Mouse (Mus musculus) adrenal gland (tissue): Measurements from ENCODE around the gene Dnajc12.
"Not testable (repeated sequence)": the region's sequence is repeated elsewhere in the genome, so short reads cannot be mapped to it uniquely, and the experiment has no call there.

ENCODE experiments used
- intact Hi-C: fragments of 180-260 bp; cut with DNase I; formaldehyde crosslinking; loops from one replicate; pipeline ENCODE4 v1.15.1; 2025
- long read RNA-seq, 2 experiments: library from polyadenylated mRNA; unstranded; transcript quantifications; one replicate each; pipeline ENCODE4 v2.0.0; 2020; ENCODE audit warnings: borderline replicate concordance in 1 of 2; ENCODE audit not compliant: insufficient replicate concordance in 1 of 2

Gene Dnajc12
- long read RNA-seq, experiment 1, transcript Dnajc12-201 (5 exons, 3,025 nt) = major isoform, 10 of 10 reads
- long read RNA-seq, experiment 1, partial matches to known transcripts = 0 of 10 reads
- long read RNA-seq, experiment 1, other reads (novel, unspliced or antisense) = 0 of 10 reads
- long read RNA-seq, experiment 2, transcript Dnajc12-201 (5 exons, 3,025 nt) = major isoform, 12 of 15 reads
- long read RNA-seq, experiment 2, partial matches to known transcripts = 1 of 15 reads
- long read RNA-seq, experiment 2, other reads (novel, unspliced or antisense) = 1 of 15 reads

GRCm38 (mm10) chr10:63382372-63383279 lies at the start of gene Dnajc12:
Gene Dnajc12 (plus strand): TSS chr10:63382443.
- intact Hi-C loops = loop anchor here (2.0 to 5.0 kb wide), 2 partner anchors 40 to 228 kb away; no protein-coding TSS in a partner anchor

GRCm38 (mm10) chr10:63336901-63337300 lies 45.3 kb upstream of the Dnajc12 start:
- intact Hi-C loops = no loop called here

- intact Hi-C loops = no loop called here
Measured at GRCm38 (mm10) chr10:63337326-63337725, 44.9 kb upstream of the Dnajc12 start.

GRCm38 (mm10) chr10:63337951-63338836 lies 44.0 kb upstream of the Dnajc12 start:
- intact Hi-C loops = no loop called here

GRCm38 (mm10) chr10:63338914-63339643 lies 43.2 kb upstream of the Dnajc12 start:
- intact Hi-C loops = no loop called here

- intact Hi-C loops = loop anchor here (5.0 kb wide), 1 partner anchor 41 kb away; the partner anchor contains the start of genes Dnajc12 and Sirt1
Measured at GRCm38 (mm10) chr10:63341351-63341750, 40.9 kb upstream of the Dnajc12 start.

- intact Hi-C loops = loop anchor here (5.0 kb wide), 1 partner anchor 38 kb away; the partner anchor contains the start of genes Dnajc12 and Sirt1
Measured at GRCm38 (mm10) chr10:63344751-63345150, 37.5 kb upstream of the Dnajc12 start.

GRCm38 (mm10) chr10:63348291-63348690 lies 34.0 kb upstream of the Dnajc12 start:
- intact Hi-C loops = no loop called here

- intact Hi-C loops = no loop called here
Measured at GRCm38 (mm10) chr10:63350666-63351065, 31.6 kb upstream of the Dnajc12 start.

- intact Hi-C loops = not testable (repeated sequence)
Measured at GRCm38 (mm10) chr10:63351099-63351498, 31.1 kb upstream of the Dnajc12 start.

- intact Hi-C loops = no loop called here
Measured at GRCm38 (mm10) chr10:63352111-63352510, 30.1 kb upstream of the Dnajc12 start.

- intact Hi-C loops = no loop called here
Measured at GRCm38 (mm10) chr10:63360502-63360901, 21.7 kb upstream of the Dnajc12 start.

- intact Hi-C loops = no loop called here
Measured at GRCm38 (mm10) chr10:63365918-63366455, 16.3 kb upstream of the Dnajc12 start.

GRCm38 (mm10) chr10:63367386-63367785 lies 14.9 kb upstream of the Dnajc12 start:
- intact Hi-C loops = no loop called here

GRCm38 (mm10) chr10:63368041-63368440 lies 14.2 kb upstream of the Dnajc12 start:
- intact Hi-C loops = no loop called here

- intact Hi-C loops = no loop called here
Measured at GRCm38 (mm10) chr10:63376303-63376702, 5.9 kb upstream of the Dnajc12 start.

GRCm38 (mm10) chr10:63377468-63377867 lies 4.8 kb upstream of the Dnajc12 start:
- intact Hi-C loops = no loop called here

GRCm38 (mm10) chr10:63378948-63379680 lies 3.1 kb upstream of the Dnajc12 start:
- intact Hi-C loops = no loop called here
